Mouse (Mus musculus) thymus, postnatal 14 days (tissue): ENCODE measurements around the gene Vps51.

Experiments used
- DNase-seq: peaks from one replicate; pipeline ENCODE4 v3.0.0; 2021

Vps51 gene

DNA sequence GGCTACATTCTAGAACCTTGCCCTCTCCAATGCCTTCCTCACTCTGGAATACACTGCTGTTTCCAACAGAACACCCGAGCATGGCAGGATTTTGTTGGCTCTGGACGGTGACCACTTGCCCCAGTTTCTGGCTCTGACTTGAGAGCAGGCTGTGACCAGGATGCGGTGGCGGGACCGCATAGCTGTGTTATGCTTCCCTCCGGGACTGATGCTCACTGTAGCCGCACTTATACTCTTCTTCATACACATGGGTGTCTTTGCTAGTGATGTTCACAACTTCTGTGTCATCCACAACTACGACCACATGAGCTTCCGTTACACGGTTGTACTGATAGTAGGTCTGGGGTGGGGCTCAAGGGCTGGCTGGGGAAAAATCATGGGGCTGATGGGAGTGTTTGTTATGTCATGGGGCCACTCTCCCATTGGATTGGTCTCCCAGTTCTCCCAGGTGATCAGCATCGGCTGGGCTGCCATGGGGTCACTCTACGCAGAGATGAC lies 3.0 kb upstream of the Vps51 start, which contains the start of gene Tmem262:
Tmem262 (plus strand) TSS at position 51 of the 498 bp plus-strand sequence.
- DNase-seq: no peak

DNA sequence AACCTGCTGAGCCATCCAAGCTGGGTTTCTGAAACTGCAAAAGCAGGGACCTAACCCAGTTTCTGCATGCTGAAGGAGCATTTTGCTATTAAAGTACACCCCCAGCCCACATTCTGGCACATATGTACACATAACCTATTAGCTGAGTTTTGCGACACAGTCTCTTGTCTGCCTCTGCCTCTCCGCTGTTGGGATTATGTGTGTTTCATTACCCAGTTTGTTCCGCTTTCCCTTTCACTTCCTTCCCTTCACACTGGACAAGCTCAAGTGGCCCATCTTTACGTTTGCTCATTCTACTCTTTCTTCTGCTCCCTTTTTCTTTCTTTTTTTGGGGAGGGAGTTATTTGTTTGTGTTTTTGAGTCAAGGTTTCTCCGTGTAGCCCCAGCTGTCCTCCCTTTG lies 3.1 kb downstream of the Vps51 start:
- DNase-seq: no peak

DNA sequence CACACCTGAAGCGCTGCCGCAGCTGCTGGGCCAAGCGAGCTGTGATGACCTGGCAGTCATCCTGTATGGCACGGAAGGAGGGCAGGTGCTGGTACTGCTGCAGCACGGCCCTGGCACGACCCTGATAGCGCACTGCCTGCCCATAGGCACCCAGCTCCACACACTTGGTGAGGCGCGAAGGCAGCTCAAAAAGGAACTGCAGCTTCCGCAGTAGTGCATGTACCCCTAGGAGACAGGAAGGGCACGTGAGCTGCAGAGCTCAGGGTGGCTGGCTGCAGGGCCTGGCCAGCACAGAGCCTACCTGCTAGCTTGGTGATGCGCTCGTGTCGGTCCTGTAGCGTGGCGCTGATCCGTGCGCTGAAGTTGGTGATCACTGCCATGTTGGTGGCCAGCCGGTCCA lies 5.8 kb downstream of the Vps51 start:
- no peak for DNase-seq

- DNase-seq: no peak
Observed at GRCm38 (mm10) chr19:6070571-6071250, 6.3 kb downstream of the Vps51 start.

- no peak for DNase-seq
Observed at GRCm38 (mm10) chr19:6069851-6070250, 7.2 kb downstream of the Vps51 start.

DNA sequence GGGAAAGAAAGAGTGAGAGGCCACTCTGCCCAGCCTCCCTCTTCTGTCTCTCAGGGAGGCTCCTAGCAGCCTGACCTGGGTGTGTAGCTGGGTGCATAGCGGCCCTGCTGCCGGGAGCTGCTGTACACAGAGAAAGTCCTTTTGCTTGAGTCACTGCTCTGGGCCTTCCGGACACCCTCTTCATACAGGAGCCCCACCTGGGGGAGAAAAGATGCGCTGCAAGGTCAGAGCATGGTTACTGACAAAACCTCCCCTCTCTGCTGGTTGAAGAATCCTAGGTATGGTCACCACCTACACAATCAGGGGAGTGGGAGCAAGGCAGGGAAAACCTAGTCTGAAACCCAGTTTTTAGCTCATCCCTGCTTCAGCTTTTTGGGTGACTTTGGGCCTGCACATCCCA lies 8.1 kb downstream of the Vps51 start:
- DNase-seq: peak; percentile 63

DNA sequence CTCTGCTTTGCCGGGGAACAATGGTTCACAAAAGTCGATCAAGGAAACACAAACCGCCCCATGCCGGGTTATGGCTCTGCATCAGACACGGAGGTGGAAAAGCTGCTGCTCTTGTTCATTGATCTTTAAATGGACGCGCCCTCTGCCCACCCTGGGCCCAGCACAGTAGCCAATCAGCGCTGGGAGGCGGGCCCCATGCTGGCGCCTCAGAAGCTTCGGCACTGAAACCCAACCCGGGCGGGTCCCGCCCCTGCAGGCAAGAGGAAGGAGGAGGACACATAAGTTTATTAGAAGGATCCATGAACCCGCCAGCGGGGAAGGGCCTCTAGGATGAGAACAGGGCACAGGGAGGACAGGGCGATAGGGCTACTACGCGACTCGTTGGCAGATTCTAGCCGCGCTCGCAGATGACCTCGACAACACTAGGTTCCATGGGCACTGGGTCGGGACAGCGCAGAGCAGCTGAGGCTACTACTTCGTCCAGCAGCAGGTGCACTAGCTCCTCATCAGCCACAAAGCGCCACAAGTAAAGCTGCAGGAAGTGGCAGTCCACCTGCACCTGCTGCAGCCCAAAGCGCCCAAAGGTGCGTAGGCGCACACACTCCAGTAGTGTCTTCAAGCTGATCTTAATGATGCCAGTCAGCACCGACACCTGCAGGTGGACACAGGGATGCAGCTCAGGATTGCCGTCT lies 9.2 kb downstream of the Vps51 start, which contains the start of gene Tm7sf2:
Tm7sf2 (minus strand) TSS at position 650 of the 692 bp plus-strand sequence.
- peak; percentile 90 for DNase-seq

DNA sequence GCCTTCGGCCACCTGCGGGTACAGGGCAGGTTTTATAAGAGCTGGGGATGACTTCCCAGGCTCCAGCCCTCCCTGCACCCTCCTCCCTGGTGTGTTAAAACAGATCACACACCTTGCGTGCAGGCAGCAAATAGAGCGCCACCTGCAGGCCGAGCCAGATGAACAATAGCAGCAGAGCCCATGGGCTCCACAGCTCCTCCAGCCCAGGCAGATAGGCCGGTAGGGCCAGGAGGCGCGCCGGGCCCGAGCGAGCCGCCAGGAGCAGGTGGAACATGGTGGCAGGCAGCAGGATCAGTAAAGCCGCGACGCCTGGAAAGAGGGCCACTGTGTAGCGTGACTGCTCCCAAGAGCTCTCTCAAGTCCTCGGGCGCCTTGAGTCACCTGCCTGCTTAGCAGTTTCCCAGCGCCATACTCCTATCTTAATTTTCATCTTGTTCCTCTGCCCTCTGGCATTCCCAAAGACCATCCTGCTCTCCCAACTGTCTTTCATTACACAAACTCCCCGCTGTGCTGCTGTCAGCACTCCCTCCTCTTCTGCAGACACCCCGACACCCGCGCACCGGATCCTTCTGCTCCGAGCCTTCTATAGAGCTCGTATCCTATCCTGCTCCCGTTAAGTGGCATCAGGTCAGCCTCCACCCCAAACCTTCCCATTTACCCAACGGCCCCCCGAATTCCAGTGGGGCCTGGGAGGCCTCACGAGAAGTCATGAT lies 9.9 kb downstream of the Vps51 start:
- DNase-seq: peak; percentile 89

GRCm38 (mm10) chr19:6066571-6066970 lies 10.5 kb downstream of the Vps51 start:
- DNase-seq: no peak

DNA sequence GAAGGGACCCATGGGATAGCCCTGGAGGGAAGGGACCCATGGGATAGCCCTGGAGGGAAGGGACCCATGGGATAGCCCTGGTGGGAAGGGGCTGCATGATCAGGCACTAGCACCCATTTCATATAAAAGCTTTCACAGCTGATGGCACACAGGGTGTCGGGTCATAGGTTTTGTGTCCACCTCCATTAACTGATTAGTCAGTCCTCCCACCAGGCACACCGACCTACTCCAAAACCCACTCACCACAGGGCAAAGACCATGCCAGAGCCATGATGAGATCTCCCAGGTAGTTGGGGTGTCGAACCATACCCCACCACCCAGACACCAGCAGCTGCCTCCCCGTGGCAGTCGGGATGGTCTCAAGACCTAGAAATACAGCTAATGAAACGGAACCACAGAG lies 13.9 kb downstream of the Vps51 start:
- DNase-seq: no peak

DNA sequence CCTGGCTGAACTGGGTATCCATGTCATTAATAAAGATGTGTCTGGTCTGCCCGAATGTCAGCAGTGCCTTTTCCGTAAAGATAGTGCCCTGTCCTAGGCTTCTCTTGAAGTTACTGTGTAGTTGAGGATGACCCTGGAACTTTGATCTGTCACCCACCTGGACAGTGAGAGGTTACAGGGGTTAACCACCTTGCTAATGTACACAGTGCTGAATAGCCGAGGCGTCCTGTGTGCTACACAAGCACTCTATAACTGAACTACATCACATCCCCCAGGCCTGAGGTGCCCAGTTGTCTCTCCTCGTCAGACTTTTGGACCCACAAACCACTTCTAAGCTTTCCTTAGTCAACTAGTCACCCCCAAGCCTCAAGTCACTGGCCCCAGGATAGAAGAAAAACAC lies 14.6 kb downstream of the Vps51 start:
- no peak for DNase-seq

DNA sequence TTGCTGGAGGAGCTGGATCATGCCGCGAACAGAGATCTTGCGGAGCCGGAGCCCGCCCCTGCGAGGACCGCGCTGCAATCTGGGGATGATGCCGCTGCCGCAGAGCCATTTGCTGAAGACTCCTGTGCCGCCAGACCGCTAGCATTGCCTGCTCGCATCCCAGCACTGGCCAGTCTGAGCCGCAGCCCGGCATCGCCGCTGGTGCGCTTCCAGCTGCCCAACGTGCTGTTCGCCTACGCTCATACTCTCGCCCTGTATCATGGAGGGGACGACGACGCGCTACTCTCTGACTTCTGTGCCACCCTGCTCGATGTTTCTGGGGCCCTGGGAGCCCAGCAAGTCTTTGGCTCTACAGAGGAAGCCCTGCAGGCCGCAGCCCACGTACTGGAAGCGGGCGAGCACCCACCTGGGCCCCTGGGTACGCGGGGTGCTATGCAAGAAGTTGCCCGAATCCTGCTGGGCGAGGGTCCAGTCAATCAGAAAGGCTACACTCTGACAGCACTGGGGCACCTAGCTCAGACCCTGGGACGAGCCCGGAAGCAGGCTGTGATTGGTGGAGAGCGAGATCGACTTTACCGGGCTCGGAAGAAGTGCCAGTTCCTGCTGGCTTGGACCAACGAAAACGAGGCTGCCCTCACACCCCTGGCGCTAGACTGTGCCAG lies 15.3 kb downstream of the Vps51 start:
- DNase-seq: peak; percentile 77

DNA sequence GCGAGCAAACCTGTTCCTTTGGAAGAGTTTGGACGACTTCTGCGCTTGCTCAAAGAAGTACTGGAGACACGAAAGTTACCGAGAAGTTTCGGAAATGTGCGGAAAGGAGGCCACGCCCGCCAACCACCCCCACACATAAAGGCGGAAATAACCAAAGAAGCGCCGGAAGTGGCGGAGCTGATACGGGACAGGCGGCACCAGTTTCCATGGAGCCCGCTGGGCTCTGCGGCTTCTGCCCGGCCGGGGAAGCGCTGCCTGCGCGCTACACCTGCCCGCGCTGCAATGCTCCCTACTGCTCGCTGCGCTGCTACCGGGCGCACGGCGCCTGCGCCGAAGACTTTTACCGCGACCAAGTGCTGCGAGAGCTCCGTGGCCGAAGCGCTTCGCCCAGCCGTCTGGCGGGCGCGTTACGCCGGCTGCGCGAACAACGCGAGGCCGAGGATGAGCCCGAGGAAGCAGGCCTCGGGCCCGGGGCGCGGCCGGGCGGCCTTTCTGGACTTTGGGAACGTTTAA lies 16.0 kb downstream of the Vps51 start, which contains the start of gene Znhit2:
Znhit2 (plus strand) TSS at position 172 of the 513 bp plus-strand sequence.
- peak; percentile 95 for DNase-seq

DNA sequence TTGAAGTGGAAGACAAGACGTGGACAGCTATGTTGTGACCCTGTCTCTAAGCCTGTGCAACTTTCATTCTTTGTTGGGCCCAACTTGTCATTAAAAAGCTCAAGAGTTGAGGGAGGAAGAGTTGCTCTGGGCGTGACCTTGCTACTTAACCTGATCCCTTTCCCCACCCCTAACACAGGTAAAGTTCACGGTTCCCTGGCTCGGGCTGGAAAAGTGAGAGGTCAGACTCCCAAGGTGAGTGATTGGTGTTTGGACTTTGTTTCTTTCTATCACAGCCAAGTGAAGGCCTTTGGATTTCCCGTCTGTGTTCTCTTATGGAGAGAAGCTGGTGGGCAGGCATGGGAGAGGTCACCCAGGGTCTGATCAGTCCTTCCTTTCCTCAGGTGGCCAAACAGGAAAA lies 18.1 kb downstream of the Vps51 start:
- DNase-seq: no peak

- no peak for DNase-seq
Observed at GRCm38 (mm10) chr19:6058513-6058912, 18.5 kb downstream of the Vps51 start.

- peak; percentile 99 for DNase-seq
Observed at GRCm38 (mm10) chr19:6057313-6058096, 19.5 kb downstream of the Vps51 start, which contains the start of the genes Mrpl49 and Fau. Gene Mrpl49, minus strand, starts transcription at chr19:6057785. Gene Fau, plus strand, starts transcription at chr19:6057844.

GRCm38 (mm10) chr19:6056696-6057095 lies 20.3 kb downstream of the Vps51 start:
- DNase-seq: no peak

DNA sequence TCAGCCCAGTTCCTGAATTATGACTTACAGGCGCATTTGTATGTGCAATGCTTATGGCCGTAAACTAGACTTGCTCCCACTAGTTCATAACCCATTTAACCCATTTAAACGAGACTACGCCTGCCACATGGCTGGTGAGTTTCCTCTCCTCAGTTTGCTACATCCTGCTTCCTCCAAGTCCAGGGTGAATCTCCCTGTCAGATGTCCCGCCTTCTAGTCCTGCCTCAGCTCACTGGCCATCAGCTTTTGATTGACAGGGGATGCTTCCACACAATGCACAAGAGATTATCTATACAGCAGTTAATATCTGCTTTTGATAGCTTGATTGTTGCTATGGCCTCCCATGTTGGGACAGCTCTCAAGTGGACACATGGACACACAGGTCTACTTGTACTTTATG lies 22.7 kb downstream of the Vps51 start:
- DNase-seq: no peak

- no peak for DNase-seq
Observed at GRCm38 (mm10) chr19:6052516-6052915, 24.5 kb downstream of the Vps51 start.

GRCm38 (mm10) chr19:6048681-6049410 lies 28.2 kb downstream of the Vps51 start:
- no peak for DNase-seq

DNA sequence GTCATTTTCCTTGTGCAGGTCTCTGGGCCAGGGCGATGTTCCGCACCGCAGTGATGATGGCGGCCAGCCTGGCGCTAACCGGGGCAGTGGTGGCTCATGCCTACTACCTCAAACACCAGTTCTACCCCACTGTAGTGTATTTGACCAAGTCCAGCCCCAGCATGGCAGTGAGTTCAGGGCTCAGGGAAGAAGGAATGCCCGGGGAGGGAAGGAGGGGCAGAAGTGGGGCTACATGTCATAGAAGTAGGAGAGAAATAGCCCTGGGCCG lies 29.2 kb downstream of the Vps51 start:
- no peak for DNase-seq
